Mouse (Mus musculus): ENCODE results near the gene Mrps2. TPM values are rescaled to one million over a fixed set of nuclear protein-coding genes. Genes with fewer than 3 reads are reported as not detected.

Gene Mrps2
- polyA plus RNA-seq, 2 experiments = 19.8 to 21.4 TPM

DNA sequence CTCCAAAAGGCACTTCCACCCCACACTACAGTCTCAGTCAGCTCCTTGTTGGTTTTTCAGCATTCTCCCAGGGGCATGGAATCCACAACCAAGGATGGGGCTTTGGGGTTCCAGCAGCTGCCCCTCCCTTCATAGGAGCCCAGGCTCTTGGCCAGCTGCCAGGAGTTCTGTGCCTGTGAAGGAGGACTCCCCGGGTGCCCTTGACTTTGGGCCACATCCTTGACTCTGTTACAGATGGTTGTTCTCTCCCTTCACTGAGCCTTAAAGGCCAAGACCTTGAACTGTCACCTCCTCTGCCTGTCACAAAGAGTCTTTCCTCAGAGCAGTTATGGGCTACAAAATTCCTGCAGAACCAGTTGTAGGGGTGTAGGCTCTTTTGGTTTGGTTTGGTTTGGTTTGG lies 35.1 kb upstream of the Mrps2 start:
- H3K4me2 ChIP-seq (ENCODE audit: low read depth) = no peak overlapping the region
- no peak overlapping the region for H3K9ac ChIP-seq (replicated peaks)
- TF ChIP-seq CTCF (IDR thresholded peaks at IDR 0.05; ENCODE audit: low read depth) (no peak), EP300 (IDR thresholded peaks at IDR 0.05; ENCODE audit: low read depth) (no peak)
- DNase-seq (ENCODE audit: low read depth in 3 of 3, low spot score in 3 of 3) = no peak
- no peaks in the 10 kb centered on the region for H3K36me3 ChIP-seq (replicated peaks; ENCODE audit: control insufficient read depth, insufficient read depth, low read depth)
- H3K4me3 ChIP-seq (ENCODE audit: insufficient read depth in 1 of 2, low read depth in 2 of 2, low read length in 2 of 2) = no peak overlapping the region
- no peak overlapping the region for H3K27ac ChIP-seq
- ATAC-seq (ENCODE audit: insufficient read depth) = no peak
- no peaks in the 10 kb centered on the region for H3K9me3 ChIP-seq (ENCODE audit: control insufficient read depth, low read length)
- no peaks in the 10 kb centered on the region for H3K27me3 ChIP-seq (ENCODE audit: control insufficient read depth, insufficient read depth, low read length)
- WGBS (ENCODE audit: insufficient replicate concordance) = 15% methylated on average over 1 of the region's 1 CpGs
- no peaks in the 10 kb centered on the region for H3K4me1 ChIP-seq (replicated peaks; ENCODE audit: control insufficient read depth in 2 of 2, insufficient read depth in 2 of 2, low read length in 1 of 2)

DNA sequence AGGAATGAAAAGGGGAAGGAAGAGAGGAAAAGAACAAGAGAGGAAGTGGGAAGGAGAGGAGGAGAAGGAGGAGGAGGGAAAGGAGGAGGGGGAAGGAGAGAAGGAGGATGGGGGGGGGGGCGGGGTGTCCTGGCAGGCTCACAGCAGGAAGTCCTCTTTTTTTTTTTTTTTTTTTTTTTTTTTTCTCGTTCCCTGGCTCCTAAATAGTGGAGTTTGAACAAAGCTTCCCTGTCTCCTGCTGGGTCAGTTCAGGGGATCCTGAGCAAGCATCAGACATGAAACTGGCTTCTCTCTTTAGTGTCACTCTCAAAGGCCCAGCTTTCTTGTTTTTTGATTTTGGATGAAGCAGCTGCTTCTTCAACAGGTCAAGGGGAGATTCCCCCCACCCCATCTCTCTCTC lies 34.4 kb upstream of the Mrps2 start:
- no peak for ATAC-seq (ENCODE audit: insufficient read depth)
- Histone ChIP-seq H3K9ac (replicated peaks) (no peak overlapping the region), H3K36me3 (replicated peaks; ENCODE audit: control insufficient read depth, insufficient read depth, low read depth) (no peaks in the 10 kb centered on the region), H3K27ac (no peak overlapping the region), H3K27me3 (ENCODE audit: control insufficient read depth, insufficient read depth, low read length) (no peaks in the 10 kb centered on the region), H3K4me2 (ENCODE audit: low read depth) (no peak overlapping the region), H3K4me1 (replicated peaks; ENCODE audit: control insufficient read depth in 2 of 2, insufficient read depth in 2 of 2, low read length in 1 of 2) (no peaks in the 10 kb centered on the region), H3K4me3 (ENCODE audit: insufficient read depth in 1 of 2, low read depth in 2 of 2, low read length in 2 of 2) (no peak overlapping the region), H3K9me3 (ENCODE audit: control insufficient read depth, low read length) (no peaks in the 10 kb centered on the region)
- no peak for TF ChIP-seq EP300 (IDR thresholded peaks at IDR 0.05; ENCODE audit: low read depth)
- TF ChIP-seq CTCF (IDR thresholded peaks at IDR 0.05; ENCODE audit: low read depth) = no peak
- no peak for DNase-seq (ENCODE audit: low read depth in 3 of 3, low spot score in 3 of 3)
- 0% methylated on average over 1 of the region's 2 CpGs for whole genome bisulfite sequencing (ENCODE audit: insufficient replicate concordance)

DNA sequence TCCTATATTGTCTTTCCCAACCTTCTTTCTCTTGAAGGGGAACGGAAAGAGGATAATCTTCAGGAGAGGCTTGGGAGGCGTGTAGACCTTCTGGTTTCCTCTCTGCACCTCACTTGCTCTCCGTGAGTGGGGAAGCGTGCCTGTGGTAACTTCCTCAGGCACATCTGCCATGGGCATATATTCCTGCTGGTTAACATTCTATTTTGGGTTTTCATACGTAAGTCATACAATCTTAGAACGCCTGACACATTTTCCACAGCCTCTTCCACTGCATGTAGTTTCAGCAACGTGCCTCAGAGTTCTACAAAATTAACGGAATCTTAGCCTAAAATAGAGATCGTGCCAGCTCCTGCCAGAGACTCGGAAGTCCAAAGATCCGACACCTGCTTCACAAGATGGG lies 32.5 kb upstream of the Mrps2 start:
- Histone ChIP-seq H3K4me3 (ENCODE audit: insufficient read depth in 1 of 2, low read depth in 2 of 2, low read length in 2 of 2) (no peak overlapping the region), H3K9me3 (ENCODE audit: control insufficient read depth, low read length) (no peaks in the 10 kb centered on the region), H3K4me2 (ENCODE audit: low read depth) (no peak overlapping the region), H3K4me1 (replicated peaks; ENCODE audit: control insufficient read depth in 2 of 2, insufficient read depth in 2 of 2, low read length in 1 of 2) (no peaks in the 10 kb centered on the region), H3K36me3 (replicated peaks; ENCODE audit: control insufficient read depth, insufficient read depth, low read depth) (no peaks in the 10 kb centered on the region), H3K9ac (replicated peaks) (no peak overlapping the region), H3K27ac (no peak overlapping the region), H3K27me3 (ENCODE audit: control insufficient read depth, insufficient read depth, low read length) (no peaks in the 10 kb centered on the region)
- DNase-seq (ENCODE audit: low read depth in 3 of 3, low spot score in 3 of 3) (no peak), ATAC-seq (ENCODE audit: insufficient read depth) (no peak)
- WGBS (ENCODE audit: insufficient replicate concordance) = 63% methylated on average over 11 of the region's 11 CpGs
- TF ChIP-seq CTCF (IDR thresholded peaks at IDR 0.05; ENCODE audit: low read depth) (no peak), EP300 (IDR thresholded peaks at IDR 0.05; ENCODE audit: low read depth) (no peak)

DNA sequence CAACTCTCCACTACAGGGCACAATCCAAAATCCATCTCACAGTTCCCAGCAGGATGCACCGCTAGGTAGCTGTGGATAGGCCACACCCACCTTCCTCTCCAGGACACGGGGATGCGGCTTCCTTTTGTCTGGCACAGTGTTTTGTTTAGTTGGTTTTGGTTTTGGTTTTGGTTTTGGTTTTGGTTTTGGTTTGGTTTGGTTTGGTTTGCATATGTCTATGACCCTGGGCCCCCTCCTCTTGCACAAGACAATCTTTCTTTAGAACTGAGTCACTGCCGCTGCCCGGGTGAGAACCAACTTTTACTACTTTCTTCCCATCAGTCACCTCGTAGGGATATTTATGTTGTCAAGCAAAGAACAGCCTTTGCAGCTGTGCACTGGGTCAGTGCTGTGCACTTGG lies 27.0 kb upstream of the Mrps2 start:
- DNase-seq (ENCODE audit: low read depth in 3 of 3, low spot score in 3 of 3) = no peak
- H3K36me3 ChIP-seq (replicated peaks; ENCODE audit: control insufficient read depth, insufficient read depth, low read depth) = no peaks in the 10 kb centered on the region
- H3K4me1 ChIP-seq (replicated peaks; ENCODE audit: control insufficient read depth in 2 of 2, insufficient read depth in 2 of 2, low read length in 1 of 2) = no peaks in the 10 kb centered on the region
- 51% methylated on average over 6 of the region's 6 CpGs for WGBS (ENCODE audit: insufficient replicate concordance)
- no peaks in the 10 kb centered on the region for H3K9me3 ChIP-seq (ENCODE audit: control insufficient read depth, low read length)
- H3K4me3 ChIP-seq (ENCODE audit: insufficient read depth in 1 of 2, low read depth in 2 of 2, low read length in 2 of 2) = no peak overlapping the region
- H3K27ac ChIP-seq = no peak overlapping the region
- H3K27me3 ChIP-seq (ENCODE audit: control insufficient read depth, insufficient read depth, low read length) = peaks cover 5% of the 10 kb centered on the region
- no peak for TF ChIP-seq CTCF (IDR thresholded peaks at IDR 0.05; ENCODE audit: low read depth)
- no peak for TF ChIP-seq EP300 (IDR thresholded peaks at IDR 0.05; ENCODE audit: low read depth)
- no peak for ATAC-seq (ENCODE audit: insufficient read depth)
- H3K4me2 ChIP-seq (ENCODE audit: low read depth) = no peak overlapping the region
- H3K9ac ChIP-seq (replicated peaks) = no peak overlapping the region

DNA sequence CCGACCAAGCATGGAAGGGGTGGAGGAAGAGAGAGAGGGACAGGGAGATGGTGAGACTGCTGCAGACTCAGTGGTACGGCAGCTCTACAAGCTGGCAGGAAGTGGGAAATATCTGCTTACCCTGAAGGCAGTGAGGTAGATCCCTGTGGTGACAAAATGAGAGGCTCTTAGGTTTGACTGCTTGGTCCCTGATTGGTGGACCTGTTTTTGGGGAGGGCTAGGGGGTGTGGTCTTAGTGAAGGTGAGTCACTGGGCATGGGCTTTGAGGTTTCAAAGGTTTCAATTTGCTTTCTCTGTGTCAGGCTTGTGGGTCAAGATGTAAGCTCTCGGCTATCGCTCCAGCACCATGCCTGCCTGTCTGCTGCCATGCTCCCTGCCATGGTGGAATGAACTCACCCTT lies 22.8 kb upstream of the Mrps2 start:
- Histone ChIP-seq H3K36me3 (replicated peaks; ENCODE audit: control insufficient read depth, insufficient read depth, low read depth) (no peaks in the 10 kb centered on the region), H3K4me2 (ENCODE audit: low read depth) (no peak overlapping the region), H3K9me3 (ENCODE audit: control insufficient read depth, low read length) (no peaks in the 10 kb centered on the region), H3K27ac (no peak overlapping the region), H3K4me3 (ENCODE audit: insufficient read depth in 1 of 2, low read depth in 2 of 2, low read length in 2 of 2) (no peak overlapping the region), H3K9ac (replicated peaks) (no peak overlapping the region), H3K4me1 (replicated peaks; ENCODE audit: control insufficient read depth in 2 of 2, insufficient read depth in 2 of 2, low read length in 1 of 2) (no peaks in the 10 kb centered on the region), H3K27me3 (ENCODE audit: control insufficient read depth, insufficient read depth, low read length) (peaks cover 26% of the 10 kb centered on the region)
- WGBS (ENCODE audit: insufficient replicate concordance) = 58% methylated on average over 4 of the region's 4 CpGs
- ATAC-seq (ENCODE audit: insufficient read depth) (no peak), DNase-seq (ENCODE audit: low read depth in 3 of 3, low spot score in 3 of 3) (no peak)
- TF ChIP-seq CTCF (IDR thresholded peaks at IDR 0.05; ENCODE audit: low read depth) = no peak
- TF ChIP-seq EP300 (IDR thresholded peaks at IDR 0.05; ENCODE audit: low read depth) = no peak

Data from liver, embryonic 14.5 days (tissue).